Mouse (Mus musculus) intestine, embryonic 14.5 days (tissue): ENCODE measurements around the gene Lrig1. TPM values are rescaled to one million over a fixed set of nuclear protein-coding genes. Genes with fewer than 3 reads are reported as not detected.
A peak's percentile ranks its signal among the peaks of the same experiment; 100 is the strongest.

Experiments used
- ATAC-seq: fragments of 200-750 bp; cut with Nextera tagmentation; replicated peaks from 2 replicates; pipeline ENCODE4 v1.8.0; 2017; ENCODE audit warnings: low read depth, moderate number of reproducible peaks, moderate TSS enrichment, moderate library complexity; ENCODE audit not compliant: low FRiP score, low TSS enrichment
- DNase-seq: peaks from one replicate; pipeline ENCODE4 v3.0.0-alpha.2; 2018; ENCODE audit warnings: low spot score
- H3K27ac ChIP-seq: fragments of 300-500 bp; sonication (generic); 2 replicates; pipeline ENCODE4 v1.5.1; 2014; ENCODE audit warnings: low read depth, mild to moderate bottlenecking, control low read depth
- H3K27me3 ChIP-seq: fragments of 300-500 bp; sonication (generic); replicated peaks from 2 replicates; pipeline ENCODE4 v1.6.1; 2014; ENCODE audit warnings: low read length, control low read depth; ENCODE audit not compliant: control insufficient read depth, insufficient read depth
- H3K36me3 ChIP-seq: fragments of 300-500 bp; sonication (generic); 2 replicates; pipeline ENCODE4 v1.6.1; 2014; ENCODE audit warnings: low read length, control low read depth; ENCODE audit not compliant: control insufficient read depth, insufficient read depth
- H3K4me1 ChIP-seq: fragments of 300-500 bp; sonication (generic); replicated peaks from 2 replicates; pipeline ENCODE4 v1.6.1; 2014; ENCODE audit warnings: low read length, control low read depth, mixed read lengths; ENCODE audit not compliant: control insufficient read depth, insufficient read depth
- H3K4me2 ChIP-seq: fragments of 300-500 bp; sonication (generic); 2 replicates; pipeline ENCODE4 v1.6.1; 2014; ENCODE audit warnings: low read length
- H3K4me3 ChIP-seq: fragments of 300-500 bp; sonication (generic); 2 replicates; pipeline ENCODE4 v1.5.1; 2014; ENCODE audit warnings: low read depth, low read length, control low read depth, mixed read lengths
- H3K9ac ChIP-seq: fragments of 300-500 bp; sonication (generic); 2 replicates; pipeline ENCODE4 v1.6.1; 2014; ENCODE audit warnings: mild to moderate bottlenecking, low read length
- H3K9me3 ChIP-seq: fragments of 300-500 bp; sonication (generic); 2 replicates; pipeline ENCODE4 v1.6.1; 2016; ENCODE audit warnings: low read length, control low read depth; ENCODE audit not compliant: control insufficient read depth
- WGBS: fragments of 180-500 bp; shearing (Covaris S2); extraction: QIAGEN DNeasy Blood & Tissue Kit; methylation state at CpG from one replicate; pipeline ENCODE4 v1.1.7; 2014; 5-methylcytosine and 5-hydroxymethylcytosine counted together
- polyA plus RNA-seq: library from polyadenylated mRNA; unstranded; fragments of >200 nt; fragmentation: Nextera tagmentation; extraction: Ambion mirVana; gene quantifications from 2 replicates; pipeline ENCODE4 v1.2.1, GENCODE M21; 2014

Lrig1 gene
- polyA plus RNA-seq, 1 experiment from 2014 or later, result 32.8 TPM

DNA sequence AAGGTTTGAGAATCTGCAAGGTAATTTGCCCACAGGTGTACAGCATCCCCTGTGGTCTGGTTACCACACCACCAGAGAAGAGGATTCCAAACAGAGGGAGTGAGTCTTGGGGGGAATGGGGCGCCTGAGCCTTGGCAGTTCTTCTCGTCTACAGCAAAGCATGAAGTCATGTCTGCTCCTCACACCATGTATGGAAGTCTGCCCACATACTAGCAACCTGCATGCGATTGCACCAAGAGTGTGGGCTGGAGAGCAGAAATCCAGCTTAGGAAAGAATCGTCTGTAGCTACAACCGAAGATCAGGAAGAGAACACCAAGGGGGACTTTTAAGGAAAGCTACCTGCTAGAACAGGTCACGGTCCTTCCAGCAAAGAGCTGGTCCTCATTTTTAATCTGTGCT lies 3.0 kb upstream of the Lrig1 start:
- H3K9me3 ChIP-seq, result no peaks in the 10 kb centered on the region

DNA sequence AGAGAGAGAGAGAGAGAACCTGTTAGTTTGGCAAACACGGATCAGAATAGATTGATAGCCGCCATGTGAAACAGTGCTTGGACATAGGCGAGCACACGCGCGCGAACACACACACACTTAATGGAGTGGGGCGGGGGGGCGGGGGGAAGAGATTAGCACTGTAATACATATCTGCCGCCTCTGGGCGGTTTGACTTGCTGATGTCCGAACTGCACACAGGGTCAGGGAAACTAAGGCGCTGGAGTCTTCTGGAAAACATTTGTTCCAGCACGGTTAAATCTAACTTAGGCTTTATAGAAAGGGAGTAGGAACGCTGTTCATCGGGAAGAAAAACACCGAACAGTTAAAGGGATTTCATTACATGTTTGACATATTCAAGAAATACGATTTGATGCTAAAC lies 1.1 kb upstream of the Lrig1 start:
- H3K9ac ChIP-seq, result peak overlapping the region; percentile 13; the same call in 1 of the 2 replicates
- DNase-seq (no peak), ATAC-seq (0 out of 2 replicates have a peak, but pooled peaks have one; percentile 6)

More for the DNA sequence above, 3.0 kb upstream of the Lrig1 start:
- no peak for DNase-seq
- ATAC-seq, result no peak
- no peaks in the 10 kb centered on the region for H3K36me3 ChIP-seq
- H3K27ac ChIP-seq, result no peak overlapping the region
- no peaks in the 10 kb centered on the region for H3K27me3 ChIP-seq
- 88% methylated on average over 6 of the region's 6 CpGs for WGBS
- H3K4me3 ChIP-seq, result no peak overlapping the region
- peaks cover 6% of the 10 kb centered on the region; the same call in 1 of the 2 replicates for H3K4me1 ChIP-seq
- no peak overlapping the region for H3K4me2 ChIP-seq
- no peak overlapping the region for H3K9ac ChIP-seq

DNA sequence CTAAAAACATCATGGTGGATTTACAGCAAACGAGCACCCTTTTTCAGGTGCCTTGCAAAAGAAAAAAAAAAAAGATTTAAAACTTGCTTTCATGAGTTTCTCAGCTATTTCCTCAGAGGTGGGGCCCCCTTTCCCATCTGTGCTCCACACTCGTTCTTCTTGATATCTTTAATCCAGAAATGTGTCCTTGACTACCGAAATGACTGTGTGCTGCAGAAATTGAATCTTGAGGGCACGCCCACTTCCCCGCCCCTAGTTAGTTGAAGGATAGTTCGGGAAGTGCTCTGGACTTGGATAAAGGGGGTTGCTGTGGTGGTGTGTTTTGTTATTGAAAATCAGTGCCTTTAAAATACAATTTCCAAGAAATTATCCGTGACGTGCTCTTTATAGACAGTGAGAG lies 654 bp upstream of the Lrig1 start:
- H3K4me3 ChIP-seq, result peak overlapping the region; percentile 37
- ATAC-seq (peak; percentile 45; the same call in 1 of the 2 replicates), DNase-seq (peak; percentile 85)
- peaks cover 27% of the 10 kb centered on the region for H3K4me1 ChIP-seq
- H3K4me2 ChIP-seq, result peak overlapping the region; percentile 79
- under 1% methylated on average over 8 of the region's 8 CpGs for WGBS
- no peaks in the 10 kb centered on the region for H3K36me3 ChIP-seq
- H3K9ac ChIP-seq, result peak overlapping the region; percentile 20; the same call in 1 of the 2 replicates
- no peaks in the 10 kb centered on the region for H3K9me3 ChIP-seq
- H3K27ac ChIP-seq, result peak overlapping the region; percentile 78
- H3K27me3 ChIP-seq, result no peaks in the 10 kb centered on the region

More for the DNA sequence above, 1.1 kb upstream of the Lrig1 start:
- H3K4me3 ChIP-seq, result peak overlapping the region; percentile 37
- H3K9me3 ChIP-seq, result no peaks in the 10 kb centered on the region
- peak overlapping the region; percentile 79 for H3K4me2 ChIP-seq
- H3K27ac ChIP-seq, result peak overlapping the region; percentile 78
- no peaks in the 10 kb centered on the region for H3K27me3 ChIP-seq
- 3% methylated on average over 18 of the region's 18 CpGs for WGBS
- no peaks in the 10 kb centered on the region for H3K36me3 ChIP-seq
- peaks cover 23% of the 10 kb centered on the region for H3K4me1 ChIP-seq

DNA sequence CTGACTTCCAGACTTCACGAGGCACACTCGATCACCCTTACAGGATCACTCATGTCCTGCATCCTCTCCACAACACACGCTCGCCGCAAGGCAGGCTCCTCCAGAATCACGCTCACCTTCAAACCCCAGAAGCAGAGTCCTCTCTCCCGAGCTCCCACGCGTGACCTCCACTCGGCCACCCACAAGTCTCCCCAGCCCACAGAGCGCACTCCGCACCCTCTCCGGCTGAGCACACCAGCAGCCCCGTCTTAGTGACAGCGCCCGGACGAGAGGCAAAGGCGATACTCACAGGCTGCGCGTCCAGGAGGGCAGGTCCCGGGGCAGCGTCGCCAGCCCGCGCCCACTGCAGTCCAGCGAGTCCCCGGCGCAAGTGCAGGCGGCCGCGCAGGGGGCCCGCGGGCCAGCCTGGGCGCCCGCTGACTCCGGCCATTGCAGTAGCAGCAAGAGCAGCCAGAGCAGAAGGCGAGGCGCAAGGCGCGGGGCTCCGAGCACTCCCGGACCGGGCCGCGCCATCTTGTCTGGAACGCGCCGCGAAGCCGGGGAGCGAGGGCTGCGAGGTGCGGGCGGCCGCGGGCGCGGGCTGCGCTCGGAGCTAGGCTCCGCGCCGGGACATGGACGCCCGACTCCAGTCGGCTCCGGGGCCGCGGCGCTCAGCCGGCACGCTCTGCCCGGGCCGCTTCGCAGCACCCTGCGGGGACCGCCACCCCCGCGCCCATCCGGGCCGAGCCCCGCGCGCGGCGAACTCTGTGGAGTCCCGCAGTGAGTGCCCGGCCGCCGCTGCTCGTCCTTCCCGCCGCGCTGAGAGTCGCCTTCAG lies 578 bp downstream of the Lrig1 start:
- peak; percentile 41 for ATAC-seq
- H3K27ac ChIP-seq, result peak overlapping the region; percentile 89
- peak; percentile 77 for DNase-seq
- WGBS, result under 1% methylated on average over 72 of the region's 95 CpGs
- no peaks in the 10 kb centered on the region for H3K27me3 ChIP-seq
- H3K4me3 ChIP-seq, result peak overlapping the region; percentile 97
- H3K9me3 ChIP-seq, result no peaks in the 10 kb centered on the region
- no peaks in the 10 kb centered on the region for H3K36me3 ChIP-seq
- peaks cover 40% of the 10 kb centered on the region for H3K4me1 ChIP-seq
- H3K4me2 ChIP-seq, result peak overlapping the region; percentile 70
- peak overlapping the region; percentile 96 for H3K9ac ChIP-seq

DNA sequence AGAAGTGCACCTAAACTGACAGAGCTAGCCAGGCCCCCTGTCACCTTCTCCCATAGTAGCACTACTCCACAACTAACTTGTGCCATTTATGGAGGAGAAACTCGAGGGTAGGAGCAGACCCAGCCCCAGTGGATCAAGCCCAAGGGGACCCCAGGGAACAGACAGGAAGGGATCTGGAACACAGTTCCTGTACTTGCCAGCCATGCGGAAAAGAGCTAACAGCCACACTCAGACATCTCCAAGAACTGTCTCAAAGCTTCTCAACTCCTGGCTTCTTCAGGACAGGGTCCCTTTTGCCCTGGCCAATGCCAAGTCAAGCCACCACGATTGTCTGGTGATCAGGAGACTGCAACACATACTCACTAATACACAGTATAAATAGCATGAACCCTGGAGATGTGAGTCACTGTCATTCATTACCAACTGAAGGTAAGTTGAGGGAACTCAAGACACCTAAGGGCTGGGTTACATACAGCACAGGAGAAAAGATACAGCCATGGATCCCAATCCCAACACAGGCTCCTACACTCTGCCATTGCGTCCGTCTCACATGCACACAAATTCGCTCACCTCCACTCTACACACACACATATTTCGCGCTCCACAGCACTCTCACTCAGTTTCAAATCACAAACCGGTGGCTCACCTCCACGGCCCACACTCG lies 1.3 kb downstream of the Lrig1 start:
- Histone ChIP-seq H3K9ac (peak overlapping the region; percentile 96), H3K4me1 (peaks cover 47% of the 10 kb centered on the region), H3K9me3 (no peaks in the 10 kb centered on the region), H3K27me3 (no peaks in the 10 kb centered on the region), H3K27ac (peak overlapping the region; percentile 89), H3K4me3 (peak overlapping the region; percentile 97), H3K4me2 (peak overlapping the region; percentile 70), H3K36me3 (no peaks in the 10 kb centered on the region)
- ATAC-seq (no peak), DNase-seq (no peak)
- 3% methylated on average over 11 of the region's 11 CpGs for WGBS

DNA sequence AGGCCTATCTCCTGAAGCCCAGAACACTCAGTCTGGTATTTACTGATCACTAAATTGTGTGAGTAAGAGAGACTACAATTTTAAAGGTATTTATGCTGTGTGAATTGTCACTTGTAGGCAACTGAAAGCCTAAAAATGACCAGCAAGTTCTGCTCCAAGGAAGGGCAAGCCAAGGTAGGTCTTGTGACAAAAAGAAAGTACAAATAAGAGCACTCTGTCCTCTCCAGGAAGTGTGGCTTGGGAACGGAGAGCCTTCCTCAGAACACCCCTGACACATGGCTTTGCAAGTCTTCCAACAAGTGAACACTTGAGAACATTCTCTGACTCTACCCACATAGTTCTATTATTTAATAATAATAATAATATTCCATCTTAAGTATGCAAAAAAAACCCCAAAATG lies 2.5 kb downstream of the Lrig1 start:
- WGBS, result 50% methylated on average over 1 of the region's 1 CpGs
- Histone ChIP-seq H3K4me1 (peaks cover 57% of the 10 kb centered on the region), H3K9ac (peak overlapping the region; percentile 96), H3K4me2 (peak overlapping the region; percentile 70), H3K9me3 (no peaks in the 10 kb centered on the region), H3K36me3 (no peaks in the 10 kb centered on the region), H3K27me3 (no peaks in the 10 kb centered on the region), H3K4me3 (peak overlapping the region; percentile 97), H3K27ac (no peak overlapping the region)
- DNase-seq (no peak), ATAC-seq (no peak)

DNA sequence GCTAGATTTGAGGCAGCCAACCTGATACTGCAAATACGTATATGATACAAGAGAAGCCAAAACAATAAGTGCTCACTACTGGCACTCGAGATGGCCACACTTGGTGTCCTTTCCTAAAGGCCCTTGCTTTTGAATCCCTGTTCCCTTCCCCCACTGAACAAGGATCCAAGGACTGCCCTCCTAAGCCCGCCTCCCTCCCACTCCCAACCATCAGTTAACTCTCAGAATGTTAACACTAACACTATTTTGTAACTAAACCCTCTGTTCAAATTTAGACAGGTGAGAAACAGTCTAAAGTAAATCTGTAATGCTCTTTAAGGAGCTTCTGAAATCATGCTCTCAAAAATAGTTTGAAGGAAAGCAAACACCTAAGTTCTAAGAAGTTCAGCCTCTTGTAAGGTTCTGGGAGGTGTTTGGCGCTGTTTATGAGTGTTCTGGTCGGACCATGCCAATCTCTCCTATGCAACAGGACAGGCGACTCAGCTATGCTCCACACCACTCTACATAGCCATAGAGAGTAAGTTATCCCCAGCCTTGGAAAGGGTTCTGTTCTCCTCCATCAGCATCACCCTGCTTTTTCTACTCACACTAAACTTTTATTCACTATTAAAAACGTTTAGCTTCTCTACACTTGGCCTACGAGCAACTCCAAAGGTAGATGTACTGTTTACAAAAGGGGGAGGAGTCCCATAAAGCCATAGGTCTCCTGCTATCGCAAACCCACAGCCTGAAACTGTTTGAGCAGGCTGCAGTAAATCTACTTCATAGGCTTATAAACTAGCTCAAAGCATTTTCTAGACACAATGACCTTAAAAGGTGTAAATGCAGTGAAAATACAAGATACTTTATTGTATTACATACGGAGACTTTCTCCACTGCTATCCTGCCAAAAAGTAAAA lies 3.5 kb downstream of the Lrig1 start:
- Histone ChIP-seq H3K36me3 (no peaks in the 10 kb centered on the region), H3K27me3 (no peaks in the 10 kb centered on the region), H3K4me3 (peak overlapping the region; percentile 97), H3K9me3 (no peaks in the 10 kb centered on the region), H3K9ac (peak overlapping the region; percentile 96; the same call in 1 of the 2 replicates), H3K27ac (peak overlapping the region; percentile 29), H3K4me2 (peak overlapping the region; percentile 70), H3K4me1 (peaks cover 63% of the 10 kb centered on the region)
- 37% methylated on average over 10 of the region's 10 CpGs for WGBS
- no peak for ATAC-seq
- DNase-seq, result no peak
